Mouse (Mus musculus): ENCODE results near the gene 2300009A05Rik. TPM values are rescaled to one million over a fixed set of nuclear protein-coding genes. Genes with fewer than 3 reads are reported as not detected.

Gene 2300009A05Rik
- polyA plus RNA-seq (2012; fragmentation: generic; extraction: Trizol), result 22.1 TPM
- long read RNA-seq, experiment 1, transcript 2300009A05Rik-201 (2 exons, 595 nt), result major isoform, 5 of 5 reads
- long read RNA-seq, experiment 1, partial matches to known transcripts, result 0 of 5 reads
- long read RNA-seq, experiment 1, other reads (novel, unspliced or antisense), result 0 of 5 reads
- long read RNA-seq, experiment 2, partial matches to known transcripts, result 0 of 5 reads
- long read RNA-seq, experiment 2, other reads (novel, unspliced or antisense), result 0 of 5 reads

GRCm38 (mm10) chr9:63398611-63399462 lies at the start of gene 2300009A05Rik:
TSS of gene 2300009A05Rik (minus strand) at chr9:63399246.
- TF ChIP-seq USF1 (IDR thresholded peaks at IDR 0.05; ENCODE audit: low read depth) (no peak), CEBPB (IDR thresholded peaks at IDR 0.05; ENCODE audit: low read depth) (no peak), MAX (IDR thresholded peaks at IDR 0.05) (no peak), MYOD1 (IDR thresholded peaks at IDR 0.05; ENCODE audit: control insufficient read depth, insufficient read length, low read depth) (no peak)
- H3K36me3 ChIP-seq (ENCODE audit: control insufficient read depth, insufficient read depth), result peaks cover 16% of the 10 kb centered on the region
- peaks cover 41% of the 10 kb centered on the region for H3K79me2 ChIP-seq (ENCODE audit: control insufficient read depth, insufficient read depth)
- H3K79me3 ChIP-seq (ENCODE audit: low read depth), result peaks cover 31% of the 10 kb centered on the region
- H3K4me3 ChIP-seq (ENCODE audit: insufficient read depth, poor library complexity, severe bottlenecking), result peak within 1 kb of the TSS; percentile 66
- peak within 1 kb of the TSS; percentile 89 for H3ac ChIP-seq (ENCODE audit: control insufficient read depth, insufficient read length, low read depth)
- H3K27me3 ChIP-seq (ENCODE audit: control insufficient read depth, insufficient read depth, insufficient read length), result no peaks in the 10 kb centered on the region

- Histone ChIP-seq H3K36me3 (ENCODE audit: control insufficient read depth, insufficient read depth) (no peaks in the 10 kb centered on the region), H3K79me3 (ENCODE audit: low read depth) (no peaks in the 10 kb centered on the region), H3ac (ENCODE audit: control insufficient read depth, insufficient read length, low read depth) (no peak overlapping the region), H3K79me2 (ENCODE audit: control insufficient read depth, insufficient read depth) (no peaks in the 10 kb centered on the region), H3K4me3 (ENCODE audit: insufficient read depth, poor library complexity, severe bottlenecking) (no peak overlapping the region), H3K27me3 (ENCODE audit: control insufficient read depth, insufficient read depth, insufficient read length) (no peaks in the 10 kb centered on the region)
- TF ChIP-seq MYOD1 (IDR thresholded peaks at IDR 0.05; ENCODE audit: control insufficient read depth, insufficient read length, low read depth), result no peak
- TF ChIP-seq MAX (IDR thresholded peaks at IDR 0.05), result no peak
- no peak for TF ChIP-seq CTCF (IDR thresholded peaks at IDR 0.05; ENCODE audit: control insufficient read depth, insufficient read depth, insufficient read length)
- no peak for TF ChIP-seq MYOG (IDR thresholded peaks at IDR 0.05; ENCODE audit: control insufficient read depth, extremely low read depth, insufficient read length)
- TF ChIP-seq FOSL1 (IDR thresholded peaks at IDR 0.05; ENCODE audit: insufficient read depth, low read length, poor library complexity, severe bottlenecking), result no peak
- no peak for TF ChIP-seq USF1 (IDR thresholded peaks at IDR 0.05; ENCODE audit: low read depth)
- TF ChIP-seq CEBPB (IDR thresholded peaks at IDR 0.05; ENCODE audit: low read depth), result no peak
Observed at GRCm38 (mm10) chr9:63443695-63444094, 44.6 kb upstream of the 2300009A05Rik start.

GRCm38 (mm10) chr9:63430652-63431051 lies 31.6 kb upstream of the 2300009A05Rik start:
- Histone ChIP-seq H3K4me3 (ENCODE audit: insufficient read depth, poor library complexity, severe bottlenecking) (no peak overlapping the region), H3K79me3 (ENCODE audit: low read depth) (no peaks in the 10 kb centered on the region), H3K79me2 (ENCODE audit: control insufficient read depth, insufficient read depth) (no peaks in the 10 kb centered on the region), H3K36me3 (ENCODE audit: control insufficient read depth, insufficient read depth) (no peaks in the 10 kb centered on the region), H3ac (ENCODE audit: control insufficient read depth, insufficient read length, low read depth) (no peak overlapping the region), H3K27me3 (ENCODE audit: control insufficient read depth, insufficient read depth, insufficient read length) (no peaks in the 10 kb centered on the region)
- TF ChIP-seq CEBPB (IDR thresholded peaks at IDR 0.05; ENCODE audit: low read depth) (no peak), MYOD1 (IDR thresholded peaks at IDR 0.05; ENCODE audit: control insufficient read depth, insufficient read length, low read depth) (no peak), MAX (IDR thresholded peaks at IDR 0.05) (no peak), MYOG (IDR thresholded peaks at IDR 0.05; ENCODE audit: control insufficient read depth, extremely low read depth, insufficient read length) (no peak), USF1 (IDR thresholded peaks at IDR 0.05; ENCODE audit: low read depth) (no peak), CTCF (IDR thresholded peaks at IDR 0.05; ENCODE audit: control insufficient read depth, insufficient read depth, insufficient read length) (no peak), FOSL1 (IDR thresholded peaks at IDR 0.05; ENCODE audit: insufficient read depth, low read length, poor library complexity, severe bottlenecking) (no peak)

GRCm38 (mm10) chr9:63421096-63421736 lies 22.2 kb upstream of the 2300009A05Rik start:
- no peak overlapping the region for H3ac ChIP-seq (ENCODE audit: control insufficient read depth, insufficient read length, low read depth)
- H3K79me2 ChIP-seq (ENCODE audit: control insufficient read depth, insufficient read depth), result no peaks in the 10 kb centered on the region
- no peak overlapping the region for H3K4me3 ChIP-seq (ENCODE audit: insufficient read depth, poor library complexity, severe bottlenecking)
- H3K79me3 ChIP-seq (ENCODE audit: low read depth), result no peaks in the 10 kb centered on the region
- no peaks in the 10 kb centered on the region for H3K36me3 ChIP-seq (ENCODE audit: control insufficient read depth, insufficient read depth)
- no peaks in the 10 kb centered on the region for H3K27me3 ChIP-seq (ENCODE audit: control insufficient read depth, insufficient read depth, insufficient read length)
- TF ChIP-seq FOSL1 (IDR thresholded peaks at IDR 0.05; ENCODE audit: insufficient read depth, low read length, poor library complexity, severe bottlenecking), result no peak
- no peak for TF ChIP-seq CTCF (IDR thresholded peaks at IDR 0.05; ENCODE audit: control insufficient read depth, insufficient read depth, insufficient read length)
- TF ChIP-seq USF1 (IDR thresholded peaks at IDR 0.05; ENCODE audit: low read depth), result no peak
- TF ChIP-seq CEBPB (IDR thresholded peaks at IDR 0.05; ENCODE audit: low read depth), result no peak
- TF ChIP-seq MYOG (IDR thresholded peaks at IDR 0.05; ENCODE audit: control insufficient read depth, extremely low read depth, insufficient read length), result no peak
- no peak for TF ChIP-seq MAX (IDR thresholded peaks at IDR 0.05)
- no peak for TF ChIP-seq MYOD1 (IDR thresholded peaks at IDR 0.05; ENCODE audit: control insufficient read depth, insufficient read length, low read depth)

- Histone ChIP-seq H3K4me3 (ENCODE audit: insufficient read depth, poor library complexity, severe bottlenecking) (no peak overlapping the region), H3K79me2 (ENCODE audit: control insufficient read depth, insufficient read depth) (no peaks in the 10 kb centered on the region), H3K79me3 (ENCODE audit: low read depth) (no peaks in the 10 kb centered on the region), H3K27me3 (ENCODE audit: control insufficient read depth, insufficient read depth, insufficient read length) (no peaks in the 10 kb centered on the region), H3ac (ENCODE audit: control insufficient read depth, insufficient read length, low read depth) (no peak overlapping the region), H3K36me3 (ENCODE audit: control insufficient read depth, insufficient read depth) (no peaks in the 10 kb centered on the region)
- TF ChIP-seq MYOD1 (IDR thresholded peaks at IDR 0.05; ENCODE audit: control insufficient read depth, insufficient read length, low read depth) (no peak), CTCF (IDR thresholded peaks at IDR 0.05; ENCODE audit: control insufficient read depth, insufficient read depth, insufficient read length) (no peak), FOSL1 (IDR thresholded peaks at IDR 0.05; ENCODE audit: insufficient read depth, low read length, poor library complexity, severe bottlenecking) (no peak), MYOG (IDR thresholded peaks at IDR 0.05; ENCODE audit: control insufficient read depth, extremely low read depth, insufficient read length) (no peak), MAX (IDR thresholded peaks at IDR 0.05) (no peak), USF1 (IDR thresholded peaks at IDR 0.05; ENCODE audit: low read depth) (no peak), CEBPB (IDR thresholded peaks at IDR 0.05; ENCODE audit: low read depth) (no peak)
Observed at GRCm38 (mm10) chr9:63420396-63420795, 21.4 kb upstream of the 2300009A05Rik start.
